Mouse (Mus musculus): ENCODE results near the gene Dnaaf2. TPM values are rescaled to one million over a fixed set of nuclear protein-coding genes. Genes with fewer than 3 reads are reported as not detected.

Dnaaf2 gene
- polyA plus RNA-seq, 1 experiment from 2014 or later, result 9.2 TPM

DNA sequence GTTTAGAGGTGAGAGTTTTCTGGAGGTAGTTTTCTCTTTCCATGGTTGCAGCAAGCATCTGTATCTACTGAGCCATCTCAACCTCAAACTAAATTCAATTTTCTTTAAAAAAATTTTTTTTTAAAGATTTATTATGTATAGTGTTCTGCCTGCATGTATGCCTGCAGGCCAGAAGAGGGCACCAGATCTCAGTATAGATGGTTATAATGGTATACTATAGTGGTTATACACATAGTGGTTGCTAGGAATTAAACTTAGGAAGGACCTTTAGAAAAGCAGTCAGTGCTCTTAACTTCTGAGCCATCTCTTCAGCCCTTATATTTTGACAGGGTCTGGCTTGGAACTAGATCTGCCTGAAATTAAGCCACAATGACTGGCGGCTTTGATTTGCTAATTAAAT is 7.7 kb downstream of the Dnaaf2 start:
- no peaks in the 10 kb centered on the region for H3K27me3 ChIP-seq (ENCODE audit: control insufficient read depth, insufficient read depth, low read length)
- H3K9ac ChIP-seq (ENCODE audit: low read depth, low read length), result no peak overlapping the region
- peaks cover 6% of the 10 kb centered on the region; the same call in 1 of the 2 replicates for H3K36me3 ChIP-seq (ENCODE audit: control insufficient read depth, insufficient read depth, low read length)
- no peak overlapping the region for H3K27ac ChIP-seq (ENCODE audit: low read depth, low read length)
- no peaks in the 10 kb centered on the region for H3K9me3 ChIP-seq (replicated peaks; ENCODE audit: control insufficient read depth, low read length)
- peaks cover 7% of the 10 kb centered on the region for H3K4me1 ChIP-seq (ENCODE audit: control insufficient read depth, insufficient read depth, low read length)
- H3K4me3 ChIP-seq (ENCODE audit: low read depth, low read length), result no peak overlapping the region
- no peak overlapping the region for H3K4me2 ChIP-seq
- no peak for ATAC-seq (replicated peaks; ENCODE audit: insufficient number of reproducible peaks, low FRiP score, low TSS enrichment)
- WGBS (ENCODE audit: insufficient replicate concordance), result 95% methylated on average over 1 of the region's 1 CpGs

DNA sequence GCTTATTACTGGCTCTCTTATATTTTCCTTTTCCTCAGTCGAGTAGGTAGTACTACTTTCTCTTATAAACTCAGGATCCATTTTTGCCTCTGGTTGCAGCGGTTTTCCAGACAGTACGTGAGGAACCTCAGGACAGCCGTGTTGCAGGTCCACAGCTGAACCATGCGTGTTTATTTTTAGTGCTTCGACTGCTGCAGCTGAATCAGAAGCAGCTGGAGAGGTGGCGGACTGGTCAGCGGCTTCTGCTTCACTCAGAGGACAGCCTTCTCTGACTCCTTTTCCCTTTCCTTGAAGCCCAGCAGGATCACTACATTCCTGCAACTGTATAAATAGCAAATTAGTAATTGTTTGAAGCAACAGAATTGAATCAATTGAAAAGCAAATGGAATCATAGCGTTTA is 8.2 kb downstream of the Dnaaf2 start:
- Histone ChIP-seq H3K4me3 (ENCODE audit: low read depth, low read length) (no peak overlapping the region), H3K27me3 (ENCODE audit: control insufficient read depth, insufficient read depth, low read length) (no peaks in the 10 kb centered on the region), H3K4me1 (ENCODE audit: control insufficient read depth, insufficient read depth, low read length) (peaks cover 11% of the 10 kb centered on the region), H3K4me2 (no peak overlapping the region), H3K9ac (ENCODE audit: low read depth, low read length) (no peak overlapping the region), H3K27ac (ENCODE audit: low read depth, low read length) (no peak overlapping the region), H3K9me3 (replicated peaks; ENCODE audit: control insufficient read depth, low read length) (no peaks in the 10 kb centered on the region), H3K36me3 (ENCODE audit: control insufficient read depth, insufficient read depth, low read length) (peaks cover 6% of the 10 kb centered on the region; the same call in 1 of the 2 replicates)
- no peak for ATAC-seq (replicated peaks; ENCODE audit: insufficient number of reproducible peaks, low FRiP score, low TSS enrichment)
- WGBS (ENCODE audit: insufficient replicate concordance), result 74% methylated on average over 9 of the region's 9 CpGs

GRCm38 (mm10) chr12:69186811-69187471 is 11.3 kb downstream of the Dnaaf2 start:
- Histone ChIP-seq H3K36me3 (ENCODE audit: control insufficient read depth, insufficient read depth, low read length) (peaks cover 6% of the 10 kb centered on the region; the same call in 1 of the 2 replicates), H3K9ac (ENCODE audit: low read depth, low read length) (no peak overlapping the region), H3K4me2 (no peak overlapping the region), H3K27me3 (ENCODE audit: control insufficient read depth, insufficient read depth, low read length) (no peaks in the 10 kb centered on the region), H3K27ac (ENCODE audit: low read depth, low read length) (no peak overlapping the region), H3K4me3 (ENCODE audit: low read depth, low read length) (no peak overlapping the region), H3K9me3 (replicated peaks; ENCODE audit: control insufficient read depth, low read length) (no peaks in the 10 kb centered on the region), H3K4me1 (ENCODE audit: control insufficient read depth, insufficient read depth, low read length) (peaks cover 12% of the 10 kb centered on the region)
- WGBS (ENCODE audit: insufficient replicate concordance), result 73% methylated on average over 5 of the region's 5 CpGs
- ATAC-seq (replicated peaks; ENCODE audit: insufficient number of reproducible peaks, low FRiP score, low TSS enrichment), result no peak

DNA sequence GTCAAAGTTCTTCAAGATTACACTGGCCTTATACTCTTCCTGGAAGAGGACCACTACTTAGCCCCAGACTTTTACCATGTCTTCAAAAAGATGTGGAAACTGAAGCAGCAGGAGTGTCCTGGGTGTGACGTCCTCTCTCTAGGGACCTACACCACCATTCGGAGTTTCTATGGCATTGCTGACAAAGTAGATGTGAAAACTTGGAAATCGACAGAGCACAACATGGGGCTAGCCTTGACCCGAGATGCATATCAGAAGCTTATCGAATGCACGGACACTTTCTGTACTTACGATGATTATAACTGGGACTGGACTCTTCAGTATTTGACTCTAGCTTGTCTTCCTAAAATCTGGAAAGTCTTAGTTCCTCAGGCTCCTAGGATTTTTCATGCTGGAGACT is 12.9 kb downstream of the Dnaaf2 start:
- peak overlapping the region; percentile 96; the same call in 1 of the 2 replicates for H3K9ac ChIP-seq (ENCODE audit: low read depth, low read length)
- H3K36me3 ChIP-seq (ENCODE audit: control insufficient read depth, insufficient read depth, low read length), result 0 out of 2 replicates have a peak, but pooled peaks cover 6% of the 10 kb centered on the region
- H3K4me2 ChIP-seq, result peak overlapping the region; percentile 75
- H3K27ac ChIP-seq (ENCODE audit: low read depth, low read length), result no peak overlapping the region
- H3K27me3 ChIP-seq (ENCODE audit: control insufficient read depth, insufficient read depth, low read length), result no peaks in the 10 kb centered on the region
- peaks cover 12% of the 10 kb centered on the region for H3K4me1 ChIP-seq (ENCODE audit: control insufficient read depth, insufficient read depth, low read length)
- 75% methylated on average over 7 of the region's 7 CpGs for WGBS (ENCODE audit: insufficient replicate concordance)
- ATAC-seq (replicated peaks; ENCODE audit: insufficient number of reproducible peaks, low FRiP score, low TSS enrichment), result no peak
- H3K4me3 ChIP-seq (ENCODE audit: low read depth, low read length), result peak overlapping the region; percentile 92
- no peaks in the 10 kb centered on the region for H3K9me3 ChIP-seq (replicated peaks; ENCODE audit: control insufficient read depth, low read length)

DNA sequence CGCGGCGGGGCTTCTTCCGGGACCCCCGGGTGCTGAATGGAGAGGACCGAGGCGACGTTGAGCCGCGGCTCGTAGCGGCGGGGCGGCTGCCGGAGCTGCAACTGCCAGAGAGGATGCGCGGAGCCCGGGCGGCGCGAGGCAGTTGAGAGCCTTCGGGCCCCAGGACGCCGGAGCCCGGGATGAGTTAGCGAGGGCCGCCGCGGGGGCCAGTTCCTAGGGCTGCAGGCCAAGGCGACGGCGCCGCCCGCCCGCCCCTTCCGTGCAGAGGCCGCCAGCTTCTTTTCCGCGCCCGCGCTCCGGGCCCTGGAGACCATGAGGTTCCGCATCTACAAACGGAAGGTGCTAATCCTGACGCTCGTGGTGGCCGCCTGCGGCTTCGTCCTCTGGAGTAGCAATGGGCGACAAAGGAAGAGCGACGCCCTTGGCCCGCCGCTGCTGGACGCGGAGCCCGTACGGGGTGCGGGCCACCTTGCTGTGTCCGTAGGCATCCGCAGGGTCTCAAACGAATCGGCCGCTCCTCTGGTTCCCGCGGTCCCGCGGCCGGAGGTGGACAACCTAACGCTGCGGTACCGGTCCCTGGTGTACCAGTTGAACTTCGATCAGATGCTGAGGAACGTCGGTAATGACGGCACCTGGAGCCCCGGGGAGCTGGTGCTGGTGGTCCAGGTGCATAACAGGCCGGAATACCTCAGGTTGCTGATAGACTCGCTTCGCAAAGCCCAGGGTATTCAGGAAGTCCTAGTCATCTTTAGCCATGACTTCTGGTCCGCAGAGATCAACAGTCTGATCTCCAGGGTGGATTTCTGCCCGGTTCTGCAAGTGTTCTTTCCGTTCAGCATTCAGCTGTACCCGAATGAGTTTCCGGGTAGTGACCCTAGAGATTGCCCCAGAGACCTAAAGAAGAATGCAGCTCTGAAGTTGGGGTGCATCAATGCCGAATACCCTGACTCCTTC is 13.6 kb downstream of the Dnaaf2 start:
- Histone ChIP-seq H3K4me1 (ENCODE audit: control insufficient read depth, insufficient read depth, low read length) (peaks cover 12% of the 10 kb centered on the region), H3K27me3 (ENCODE audit: control insufficient read depth, insufficient read depth, low read length) (no peaks in the 10 kb centered on the region), H3K9me3 (replicated peaks; ENCODE audit: control insufficient read depth, low read length) (no peaks in the 10 kb centered on the region), H3K4me3 (ENCODE audit: low read depth, low read length) (peak overlapping the region; percentile 92), H3K36me3 (ENCODE audit: control insufficient read depth, insufficient read depth, low read length) (0 out of 2 replicates have a peak, but pooled peaks cover 6% of the 10 kb centered on the region), H3K27ac (ENCODE audit: low read depth, low read length) (peak overlapping the region; percentile 79), H3K4me2 (peak overlapping the region; percentile 75), H3K9ac (ENCODE audit: low read depth, low read length) (peak overlapping the region; percentile 96)
- ATAC-seq (replicated peaks; ENCODE audit: insufficient number of reproducible peaks, low FRiP score, low TSS enrichment), result peak; percentile 62
- 2% methylated on average over 86 of the region's 86 CpGs for WGBS (ENCODE audit: insufficient replicate concordance)

- Histone ChIP-seq H3K27me3 (ENCODE audit: control insufficient read depth, insufficient read depth, low read length) (no peaks in the 10 kb centered on the region), H3K4me1 (ENCODE audit: control insufficient read depth, insufficient read depth, low read length) (peaks cover 12% of the 10 kb centered on the region), H3K9me3 (replicated peaks; ENCODE audit: control insufficient read depth, low read length) (no peaks in the 10 kb centered on the region), H3K4me2 (peak within 1 kb of the TSS; percentile 75), H3K27ac (ENCODE audit: low read depth, low read length) (peak within 1 kb of the TSS; percentile 79), H3K36me3 (ENCODE audit: control insufficient read depth, insufficient read depth, low read length) (0 out of 2 replicates have a peak, but pooled peaks cover 6% of the 10 kb centered on the region), H3K9ac (ENCODE audit: low read depth, low read length) (peak within 1 kb of the TSS; percentile 96), H3K4me3 (ENCODE audit: low read depth, low read length) (peak within 1 kb of the TSS; percentile 92)
- peak; percentile 99 for ATAC-seq (replicated peaks; ENCODE audit: insufficient number of reproducible peaks, low FRiP score, low TSS enrichment)
- under 1% methylated on average over 82 of the region's 84 CpGs for WGBS (ENCODE audit: insufficient replicate concordance)
Observed at GRCm38 (mm10) chr12:69183583-69184308, 14.5 kb downstream of the Dnaaf2 start, which contains the start of the genes Rpl36al and Mgat2. Gene Rpl36al, minus strand, starts transcription at chr12:69184083. Gene Mgat2, plus strand, starts transcription at chr12:69184157.

- H3K9me3 ChIP-seq (replicated peaks; ENCODE audit: control insufficient read depth, low read length), result no peaks in the 10 kb centered on the region
- no peak overlapping the region for H3K4me3 ChIP-seq (ENCODE audit: low read depth, low read length)
- no peaks in the 10 kb centered on the region for H3K27me3 ChIP-seq (ENCODE audit: control insufficient read depth, insufficient read depth, low read length)
- no peak for ATAC-seq (replicated peaks; ENCODE audit: insufficient number of reproducible peaks, low FRiP score, low TSS enrichment)
- H3K36me3 ChIP-seq (ENCODE audit: control insufficient read depth, insufficient read depth, low read length), result peaks cover 5% of the 10 kb centered on the region; the same call in 1 of the 2 replicates
- WGBS (ENCODE audit: insufficient replicate concordance), result 80% methylated on average over 4 of the region's 4 CpGs
- no peak overlapping the region for H3K4me2 ChIP-seq
- no peak overlapping the region for H3K9ac ChIP-seq (ENCODE audit: low read depth, low read length)
- H3K4me1 ChIP-seq (ENCODE audit: control insufficient read depth, insufficient read depth, low read length), result peaks cover 9% of the 10 kb centered on the region
- H3K27ac ChIP-seq (ENCODE audit: low read depth, low read length), result no peak overlapping the region
Observed at GRCm38 (mm10) chr12:69181800-69182199, 16.4 kb downstream of the Dnaaf2 start.

GRCm38 (mm10) chr12:69179371-69179770 is 18.9 kb downstream of the Dnaaf2 start:
- Histone ChIP-seq H3K9ac (ENCODE audit: low read depth, low read length) (no peak overlapping the region), H3K4me3 (ENCODE audit: low read depth, low read length) (no peak overlapping the region), H3K27me3 (ENCODE audit: control insufficient read depth, insufficient read depth, low read length) (no peaks in the 10 kb centered on the region), H3K36me3 (ENCODE audit: control insufficient read depth, insufficient read depth, low read length) (peaks cover 5% of the 10 kb centered on the region; the same call in 1 of the 2 replicates), H3K4me2 (no peak overlapping the region), H3K4me1 (ENCODE audit: control insufficient read depth, insufficient read depth, low read length) (no peaks in the 10 kb centered on the region), H3K27ac (ENCODE audit: low read depth, low read length) (no peak overlapping the region), H3K9me3 (replicated peaks; ENCODE audit: control insufficient read depth, low read length) (no peaks in the 10 kb centered on the region)
- WGBS (ENCODE audit: insufficient replicate concordance), result 62% methylated on average over 12 of the region's 12 CpGs
- no peak for ATAC-seq (replicated peaks; ENCODE audit: insufficient number of reproducible peaks, low FRiP score, low TSS enrichment)

Data from heart, embryonic 11.5 days (tissue).